Mouse (Mus musculus) forebrain, embryonic 14.5 days (tissue): ENCODE data around the gene Tdrd9. TPM values are rescaled to one million over a fixed set of nuclear protein-coding genes. Genes with fewer than 3 reads are reported as not detected.
A peak's percentile ranks its signal among the peaks of the same experiment; 100 is the strongest.

Experiments used
- ATAC-seq: fragments of 200-750 bp; cut with Nextera tagmentation; 2 replicates; pipeline ENCODE4 v1.8.0; 2017; ENCODE audit warnings: mild to moderate bottlenecking, moderate library complexity
- DNase-seq: peaks from one replicate; pipeline ENCODE4 v3.0.0-alpha.2; 2015; ENCODE audit warnings: low spot score
- H3K27ac ChIP-seq: fragments of 300-500 bp; sonication (generic); 2 replicates; pipeline ENCODE4 v1.5.1; 2014; ENCODE audit warnings: low read depth, mild to moderate bottlenecking, control low read depth, low read length, moderate library complexity
- H3K27me3 ChIP-seq: fragments of 300-500 bp; sonication (generic); replicated peaks from 2 replicates; pipeline ENCODE4 v1.6.1; 2014; ENCODE audit warnings: low read length, control low read depth, mixed read lengths; ENCODE audit not compliant: control insufficient read depth, insufficient read depth
- H3K36me3 ChIP-seq: fragments of 300-500 bp; sonication (generic); 2 replicates; pipeline ENCODE4 v1.6.1; 2014; ENCODE audit warnings: low read length, control low read depth; ENCODE audit not compliant: control insufficient read depth, insufficient read depth
- H3K4me1 ChIP-seq: fragments of 300-500 bp; sonication (generic); 2 replicates; pipeline ENCODE4 v1.6.1; 2014; ENCODE audit warnings: antibody characterized with exemption, low read length, control low read depth; ENCODE audit not compliant: control insufficient read depth, insufficient read depth
- H3K4me2 ChIP-seq: fragments of 300-500 bp; sonication (generic); 2 replicates; pipeline ENCODE4 v1.6.1; 2014; ENCODE audit warnings: mild to moderate bottlenecking, control low read depth, low read length
- H3K4me3 ChIP-seq: fragments of 300-500 bp; sonication (generic); 2 replicates; pipeline ENCODE4 v1.5.1; 2014; ENCODE audit warnings: low read depth, low read length, control low read depth
- H3K9ac ChIP-seq: fragments of 300-500 bp; sonication (generic); 2 replicates; pipeline ENCODE4 v1.6.1; 2014; ENCODE audit warnings: mild to moderate bottlenecking, low read length, control low read depth, moderate library complexity
- H3K9me3 ChIP-seq: fragments of 300-500 bp; sonication (generic); replicated peaks from 2 replicates; pipeline ENCODE4 v1.6.1; 2016; ENCODE audit warnings: low read length, control low read depth, mixed read lengths; ENCODE audit not compliant: control insufficient read depth
- WGBS: fragments of 180-500 bp; shearing (Covaris S2); extraction: QIAGEN DNeasy Blood & Tissue Kit; methylation state at CpG from one replicate; pipeline ENCODE4 v1.1.7; 2014; 5-methylcytosine and 5-hydroxymethylcytosine counted together
- polyA plus RNA-seq: library from polyadenylated mRNA; unstranded; fragments of >200 nt; fragmentation: Nextera tagmentation; extraction: Ambion mirVana; gene quantifications from 2 replicates; pipeline ENCODE4 v1.2.1, GENCODE M21; 2014

Tdrd9 gene
- polyA plus RNA-seq, 1 experiment from 2014 or later: 0.19 TPM

- H3K27ac ChIP-seq: no peak overlapping the region
- WGBS: 72% methylated on average over 4 of the region's 4 CpGs
- no peak overlapping the region for H3K9ac ChIP-seq
- no peak for ATAC-seq
- H3K27me3 ChIP-seq: no peaks in the 10 kb centered on the region
- no peak overlapping the region for H3K4me3 ChIP-seq
- DNase-seq: no peak
- no peaks in the 10 kb centered on the region for H3K36me3 ChIP-seq
- no peak overlapping the region for H3K4me2 ChIP-seq
- H3K4me1 ChIP-seq: no peaks in the 10 kb centered on the region
- H3K9me3 ChIP-seq: no peaks in the 10 kb centered on the region
Observed at GRCm38 (mm10) chr12:112101045-112101444, 129.7 kb downstream of the Tdrd9 start.

- H3K27me3 ChIP-seq: no peaks in the 10 kb centered on the region
- no peak overlapping the region for H3K27ac ChIP-seq
- no peak overlapping the region for H3K4me2 ChIP-seq
- peaks cover 3% of the 10 kb centered on the region for H3K4me1 ChIP-seq
- 88% methylated on average over 5 of the region's 5 CpGs for WGBS
- H3K9me3 ChIP-seq: no peaks in the 10 kb centered on the region
- DNase-seq: no peak
- ATAC-seq: no peak
- no peak overlapping the region for H3K9ac ChIP-seq
- H3K4me3 ChIP-seq: no peak overlapping the region
- H3K36me3 ChIP-seq: no peaks in the 10 kb centered on the region
Observed at GRCm38 (mm10) chr12:112103179-112103578, 131.8 kb downstream of the Tdrd9 start.

- 90% methylated on average over 11 of the region's 11 CpGs for WGBS
- H3K36me3 ChIP-seq: no peaks in the 10 kb centered on the region
Observed at GRCm38 (mm10) chr12:112104890-112105289, 133.5 kb downstream of the Tdrd9 start.

GRCm38 (mm10) chr12:112106541-112106971 is 135.2 kb downstream of the Tdrd9 start, which contains the start of gene Aspg:
Aspg (plus strand) TSS chr12:112106679.
- ATAC-seq: no peak
- Histone ChIP-seq H3K9me3 (no peaks in the 10 kb centered on the region), H3K4me1 (peaks cover 3% of the 10 kb centered on the region), H3K4me2 (0 out of 2 replicates have a peak within 1 kb of the TSS, but pooled peaks have one; percentile 9), H3K27me3 (no peaks in the 10 kb centered on the region), H3K36me3 (no peaks in the 10 kb centered on the region), H3K9ac (no peak within 1 kb of the TSS), H3K4me3 (no peak within 1 kb of the TSS), H3K27ac (no peak within 1 kb of the TSS)
- DNase-seq: peak; percentile 15
- WGBS: 3% methylated on average over 14 of the region's 14 CpGs

More at GRCm38 (mm10) chr12:112104890-112105289, 133.5 kb downstream of the Tdrd9 start:
- DNase-seq (no peak), ATAC-seq (no peak)
- Histone ChIP-seq H3K9me3 (no peaks in the 10 kb centered on the region), H3K4me3 (no peak overlapping the region), H3K4me1 (peaks cover 3% of the 10 kb centered on the region), H3K27ac (no peak overlapping the region), H3K27me3 (no peaks in the 10 kb centered on the region), H3K9ac (no peak overlapping the region), H3K4me2 (no peak overlapping the region)

- Histone ChIP-seq H3K4me1 (peaks cover 3% of the 10 kb centered on the region), H3K27ac (no peak overlapping the region), H3K36me3 (no peaks in the 10 kb centered on the region), H3K9ac (no peak overlapping the region), H3K4me2 (no peak overlapping the region), H3K27me3 (no peaks in the 10 kb centered on the region), H3K4me3 (no peak overlapping the region), H3K9me3 (no peaks in the 10 kb centered on the region)
- DNase-seq (no peak), ATAC-seq (no peak)
- WGBS: 90% methylated on average over 8 of the region's 8 CpGs
Observed at GRCm38 (mm10) chr12:112107685-112108084, 136.3 kb downstream of the Tdrd9 start.

GRCm38 (mm10) chr12:112108696-112109445 is 137.5 kb downstream of the Tdrd9 start:
- no peaks in the 10 kb centered on the region for H3K9me3 ChIP-seq
- DNase-seq: no peak
- H3K4me2 ChIP-seq: no peak overlapping the region
- H3K36me3 ChIP-seq: no peaks in the 10 kb centered on the region
- no peaks in the 10 kb centered on the region for H3K27me3 ChIP-seq
- H3K4me1 ChIP-seq: peaks cover 3% of the 10 kb centered on the region
- 87% methylated on average over 11 of the region's 11 CpGs for WGBS
- no peak overlapping the region for H3K4me3 ChIP-seq
- ATAC-seq: no peak
- no peak overlapping the region for H3K9ac ChIP-seq
- no peak overlapping the region for H3K27ac ChIP-seq

GRCm38 (mm10) chr12:112109701-112110100 is 138.3 kb downstream of the Tdrd9 start:
- ATAC-seq (no peak), DNase-seq (no peak)
- H3K4me2 ChIP-seq: no peak overlapping the region
- H3K27me3 ChIP-seq: no peaks in the 10 kb centered on the region
- H3K4me3 ChIP-seq: no peak overlapping the region
- no peaks in the 10 kb centered on the region for H3K36me3 ChIP-seq
- peaks cover 3% of the 10 kb centered on the region for H3K4me1 ChIP-seq
- H3K9me3 ChIP-seq: no peaks in the 10 kb centered on the region
- 83% methylated on average over 9 of the region's 9 CpGs for WGBS
- no peak overlapping the region for H3K9ac ChIP-seq
- H3K27ac ChIP-seq: no peak overlapping the region

- peaks cover 3% of the 10 kb centered on the region for H3K4me1 ChIP-seq
- 89% methylated on average over 5 of the region's 5 CpGs for WGBS
- no peak overlapping the region for H3K4me3 ChIP-seq
- DNase-seq (no peak), ATAC-seq (no peak)
- no peaks in the 10 kb centered on the region for H3K36me3 ChIP-seq
- no peak overlapping the region for H3K4me2 ChIP-seq
- no peaks in the 10 kb centered on the region for H3K9me3 ChIP-seq
- H3K27ac ChIP-seq: no peak overlapping the region
- no peak overlapping the region for H3K9ac ChIP-seq
- no peaks in the 10 kb centered on the region for H3K27me3 ChIP-seq
Observed at GRCm38 (mm10) chr12:112111323-112111722, 140.0 kb downstream of the Tdrd9 start.

GRCm38 (mm10) chr12:112112235-112112634 is 140.9 kb downstream of the Tdrd9 start:
- Histone ChIP-seq H3K27me3 (no peaks in the 10 kb centered on the region), H3K4me1 (no peaks in the 10 kb centered on the region), H3K4me2 (no peak overlapping the region), H3K27ac (no peak overlapping the region), H3K9me3 (no peaks in the 10 kb centered on the region), H3K9ac (no peak overlapping the region), H3K4me3 (no peak overlapping the region), H3K36me3 (no peaks in the 10 kb centered on the region)
- DNase-seq (no peak), ATAC-seq (no peak)
- WGBS: 94% methylated on average over 6 of the region's 6 CpGs
